Mouse (Mus musculus): ENCODE measurements around the gene Nat14.

GRCm38 (mm10) chr7:4877226-4877625 is 44.6 kb upstream of the Nat14 start:
- TF ChIP-seq CTCF (IDR thresholded peaks at IDR 0.05; ENCODE audit: low read depth, low read length) (no peak), POLR2A (IDR thresholded peaks at IDR 0.05; ENCODE audit: insufficient read depth, low read length) (no peak), EP300 (IDR thresholded peaks at IDR 0.05; ENCODE audit: insufficient read depth, low read depth, low read length) (no peak)

Data from ES-Bruce4 (cell line).